Mouse (Mus musculus) G1E (cell line): ENCODE data around the gene Khdc1b.
A peak's percentile ranks its signal among the peaks of the same experiment; 100 is the strongest.

Experiments
- CTCF ChIP-seq: IDR thresholded peaks from 2 replicates; pipeline ENCODE4 v1.5.1; 2012; ENCODE audit warnings: low read depth, low read length, inconsistent platforms, mixed read lengths
- GATA1 ChIP-seq: IDR thresholded peaks from 2 replicates; pipeline ENCODE4 v1.6.1; 2012; ENCODE audit warnings: borderline replicate concordance, low read length, inconsistent platforms, mixed read lengths
- GATA2 ChIP-seq: IDR thresholded peaks from 2 replicates; pipeline ENCODE4 v1.6.1; 2012; ENCODE audit warnings: low read depth, low read length, inconsistent platforms, borderline replicate concordance
- POLR2AphosphoS5 ChIP-seq: IDR thresholded peaks from 2 replicates; pipeline ENCODE4 v1.6.1; 2012; ENCODE audit warnings: low read depth, low read length, inconsistent platforms; ENCODE audit not compliant: insufficient replicate concordance

GRCm38 (mm10) chr1:21411331-21412196 lies 28.2 kb downstream of the Khdc1b start:
- TF ChIP-seq CTCF (peak; percentile 20; the same call in 1 of the 2 replicates), POLR2AphosphoS5 (no peak), GATA1 (no peak), GATA2 (no peak)
